Mouse (Mus musculus) adrenal gland, adult 2 months (tissue): ENCODE measurements around the gene Lamb1. TPM values are rescaled to one million over a fixed set of nuclear protein-coding genes. Genes with fewer than 3 reads are reported as not detected.

Source experiments
- DNase-seq: peaks from one replicate; pipeline ENCODE4 v3.0.0; 2021
- polyA plus RNA-seq: library from polyadenylated mRNA; depleted of rRNA; stranded (reverse); fragments of >200 nt; gene quantifications from 2 replicates; pipeline ENCODE4 v1.2.3, GENCODE M21; 2012
- total RNA-seq, 2 experiments: library from RNA; stranded (reverse); gene quantifications; 2 replicates each; pipeline ENCODE4 v1.2.3; 2021

Lamb1 gene
- total and polyA plus RNA-seq, 3 experiments: 33.2 to 147 (median 129) TPM

GRCm38 (mm10) chr12:31317670-31318408 lies 52.8 kb downstream of the Lamb1 start:
- DNase-seq: no peak

- peak; percentile 66 for DNase-seq
Measured at GRCm38 (mm10) chr12:31318409-31318963, 53.5 kb downstream of the Lamb1 start.

- DNase-seq: no peak
Measured at GRCm38 (mm10) chr12:31320817-31321216, 55.8 kb downstream of the Lamb1 start.

GRCm38 (mm10) chr12:31321532-31321931 lies 56.5 kb downstream of the Lamb1 start:
- no peak for DNase-seq

- DNase-seq: no peak
Measured at GRCm38 (mm10) chr12:31323136-31323695, 58.2 kb downstream of the Lamb1 start.

GRCm38 (mm10) chr12:31327139-31327538 lies 62.1 kb downstream of the Lamb1 start:
- DNase-seq: no peak

GRCm38 (mm10) chr12:31333261-31333660 lies 68.2 kb downstream of the Lamb1 start:
- no peak for DNase-seq

- DNase-seq: peak; percentile 13
Measured at GRCm38 (mm10) chr12:31350191-31350943, 85.3 kb downstream of the Lamb1 start.

- DNase-seq: peak; percentile 98
Measured at GRCm38 (mm10) chr12:31350944-31351928, 86.2 kb downstream of the Lamb1 start, which contains the start of gene Dld. Gene Dld, minus strand, starts transcription at chr12:31351453.

GRCm38 (mm10) chr12:31366428-31366827 lies 101.4 kb downstream of the Lamb1 start:
- no peak for DNase-seq

GRCm38 (mm10) chr12:31367721-31368120 lies 102.7 kb downstream of the Lamb1 start:
- no peak for DNase-seq

GRCm38 (mm10) chr12:31369118-31369517 lies 104.1 kb downstream of the Lamb1 start:
- no peak for DNase-seq

GRCm38 (mm10) chr12:31369656-31370055 lies 104.6 kb downstream of the Lamb1 start:
- no peak for DNase-seq

- DNase-seq: peak; percentile 63
Measured at GRCm38 (mm10) chr12:31374603-31375282, 109.7 kb downstream of the Lamb1 start.

GRCm38 (mm10) chr12:31375283-31375615 lies 110.2 kb downstream of the Lamb1 start:
- no peak for DNase-seq

- DNase-seq: peak; percentile 7
Measured at GRCm38 (mm10) chr12:31376326-31376950, 111.4 kb downstream of the Lamb1 start.

GRCm38 (mm10) chr12:31377241-31377640 lies 112.2 kb downstream of the Lamb1 start:
- DNase-seq: no peak
